Mouse (Mus musculus): ENCODE results near the gene Olfr521.
"Not testable (repeated sequence)": the region's sequence is repeated elsewhere in the genome, so short reads cannot be mapped to it uniquely, and the experiment has no call there.

Olfr521 gene

GRCm38 (mm10) chr7:99807043-99807442 lies 43.7 kb downstream of the Olfr521 start:
- DNase-seq (ENCODE audit: low spot score in 2 of 2), result not testable (repeated sequence)

GRCm38 (mm10) chr7:99810814-99811213 lies 47.5 kb downstream of the Olfr521 start:
- no peak for DNase-seq (ENCODE audit: low spot score in 2 of 2)

- DNase-seq (ENCODE audit: low spot score in 2 of 2), result no peak
Measured at GRCm38 (mm10) chr7:99811661-99812060, 48.4 kb downstream of the Olfr521 start.

DNA sequence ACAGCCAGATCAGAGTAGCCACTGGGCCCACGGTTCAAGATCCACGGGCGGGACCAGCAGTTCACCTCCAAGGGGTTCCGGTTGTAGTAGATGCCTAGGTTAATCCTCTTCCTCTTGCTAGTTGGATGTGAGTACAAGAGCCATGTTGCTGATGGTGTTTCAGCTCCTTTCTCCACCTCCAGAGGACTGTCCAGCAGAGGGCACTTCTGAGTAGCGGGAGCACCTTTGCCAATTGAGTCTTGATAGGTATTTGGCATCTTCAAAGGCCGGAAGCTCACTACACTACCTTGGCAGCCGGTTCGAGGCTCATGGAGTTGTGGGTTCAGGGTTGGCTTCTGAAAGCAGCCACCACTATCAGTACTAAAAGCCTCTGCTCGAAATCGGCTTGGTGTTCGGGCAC lies 50.1 kb downstream of the Olfr521 start:
- no peak for DNase-seq (ENCODE audit: low spot score in 2 of 2)

- not testable (repeated sequence) for DNase-seq (ENCODE audit: low spot score in 2 of 2)
Measured at GRCm38 (mm10) chr7:99818181-99818725, 54.9 kb downstream of the Olfr521 start.

All from frontal cortex, postnatal 36 days (tissue).